Mouse (Mus musculus): ENCODE measurements at regions not wholly inside any gene's neighbourhood (a gene's known extent, or its start where the extent isn't known, plus 50 kb on each side); places are given as distances from the start of the nearest gene placed in this dataset.

DNA sequence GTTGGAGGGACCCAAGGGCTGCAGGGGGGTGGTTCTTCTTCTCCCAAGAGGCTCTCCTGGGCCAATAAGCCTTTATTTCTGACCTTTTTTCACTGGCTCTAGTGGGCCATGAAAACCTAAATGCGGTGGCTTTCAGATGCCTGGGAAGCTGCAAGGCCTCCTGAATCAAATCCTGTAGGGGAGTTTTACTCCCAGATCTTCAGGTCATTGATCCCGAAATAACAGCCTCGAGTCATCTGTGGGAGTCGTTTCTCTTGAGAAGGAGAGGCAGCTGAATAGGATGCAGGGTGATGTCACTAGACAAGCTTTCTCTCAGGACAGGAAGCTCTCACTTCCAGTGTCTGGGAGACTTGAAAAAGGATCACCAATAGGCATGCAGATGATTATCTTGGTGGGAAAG, 70.4 kb downstream of the Enc1 start:
- Histone ChIP-seq H3K4me1 (replicated peaks) (peaks cover 27% of the 10 kb centered on the region), H3K36me3 (no peaks in the 10 kb centered on the region), H3K9ac (no peak overlapping the region; the same call in 1 of the 2 replicates), H3K4me3 (no peak overlapping the region), H3K27ac (no peak overlapping the region), H3K27me3 (no peaks in the 10 kb centered on the region), H3K4me2 (no peak overlapping the region), H3K9me3 (no peaks in the 10 kb centered on the region)
- 3% methylated on average over 4 of the region's 4 CpGs for WGBS
- ATAC-seq (ENCODE audit: low FRiP score) = no peak

DNA sequence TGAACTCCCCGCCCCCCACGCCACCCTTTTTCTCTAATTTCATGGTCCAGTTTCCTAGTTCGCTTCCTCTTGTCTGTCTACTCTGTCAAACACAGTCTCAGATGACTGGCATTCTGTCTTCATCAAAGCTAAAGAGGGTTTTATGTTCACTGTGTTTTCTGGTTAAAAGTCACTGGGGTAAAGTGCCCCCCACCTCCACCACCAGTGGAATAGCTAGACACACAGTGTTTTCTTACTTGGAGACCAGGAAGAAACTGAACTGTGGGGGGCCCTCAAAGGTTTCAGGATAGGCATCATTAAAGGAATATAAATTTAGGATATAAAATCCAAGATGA, 69.9 kb downstream of the Enc1 start:
- no peak overlapping the region for H3K9ac ChIP-seq
- H3K27me3 ChIP-seq = no peaks in the 10 kb centered on the region
- H3K4me1 ChIP-seq (replicated peaks) = peaks cover 27% of the 10 kb centered on the region
- H3K4me3 ChIP-seq = no peak overlapping the region
- H3K9me3 ChIP-seq = no peaks in the 10 kb centered on the region
- H3K4me2 ChIP-seq = no peak overlapping the region
- ATAC-seq (ENCODE audit: low FRiP score) = no peak
- H3K36me3 ChIP-seq = no peaks in the 10 kb centered on the region
- WGBS = 7% methylated on average over 3 of the region's 3 CpGs
- no peak overlapping the region for H3K27ac ChIP-seq

DNA sequence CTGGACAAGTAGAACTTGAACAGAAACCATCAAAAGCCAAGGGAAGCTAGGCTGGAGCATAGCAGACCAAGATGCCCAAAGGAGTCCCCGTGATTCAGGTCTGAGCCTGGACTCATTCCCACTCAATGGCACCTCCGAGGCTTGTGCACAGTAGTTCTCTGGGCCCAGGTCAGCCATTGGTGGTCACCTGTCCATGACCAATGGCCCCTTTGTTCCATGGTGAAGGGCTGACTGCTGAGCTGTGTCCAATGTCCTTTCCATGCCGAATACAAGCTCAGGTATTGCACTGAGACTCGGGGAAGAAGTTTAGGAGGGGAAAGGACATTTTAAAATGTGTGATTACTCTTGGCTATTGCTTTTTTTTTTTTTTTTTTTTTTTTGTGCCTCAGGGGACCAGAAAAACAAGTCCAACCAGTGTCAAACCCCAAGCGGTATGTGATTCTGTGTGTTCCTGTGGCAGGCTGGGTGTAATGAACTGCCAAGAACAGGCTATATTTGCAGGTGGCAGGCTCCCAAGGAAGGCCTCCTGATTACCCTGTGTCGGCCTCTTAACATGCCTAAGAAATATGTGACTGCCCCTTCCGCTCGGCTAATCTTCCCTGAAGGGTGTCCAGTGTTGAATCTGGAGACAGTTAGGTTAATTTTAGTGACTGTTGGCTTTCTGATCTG, 69.4 kb downstream of the Enc1 start:
- 25% methylated on average over 8 of the region's 8 CpGs for WGBS
- ATAC-seq (ENCODE audit: low FRiP score) = no peak

DNA sequence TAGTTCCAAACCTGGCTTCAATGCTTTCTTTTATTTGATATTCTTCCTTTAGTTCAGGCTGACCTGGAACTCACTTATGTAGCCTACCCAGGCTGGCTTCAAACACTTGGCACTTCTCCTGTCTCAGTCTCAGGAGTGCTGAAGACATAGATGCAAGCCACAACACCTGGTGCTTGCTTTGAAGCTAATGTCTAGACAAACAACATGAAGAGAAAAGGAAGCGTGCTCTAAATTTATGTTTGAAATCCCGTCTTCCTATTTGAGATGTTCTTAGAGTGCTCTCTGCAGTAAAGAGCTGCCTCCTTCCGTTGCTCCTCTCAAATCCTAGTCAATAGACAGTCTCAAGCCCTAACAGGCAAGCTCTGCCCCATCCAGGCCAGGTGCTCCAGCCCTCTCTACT, 68.5 kb downstream of the Enc1 start:
- 81% methylated on average over 3 of the region's 3 CpGs for WGBS
- no peak for ATAC-seq (ENCODE audit: low FRiP score)
- no peaks in the 10 kb centered on the region for H3K9me3 ChIP-seq
- no peak overlapping the region for H3K4me3 ChIP-seq
- no peak overlapping the region for H3K27ac ChIP-seq
- peaks cover 27% of the 10 kb centered on the region for H3K4me1 ChIP-seq (replicated peaks)
- no peak overlapping the region for H3K9ac ChIP-seq
- H3K4me2 ChIP-seq = no peak overlapping the region
- no peaks in the 10 kb centered on the region for H3K36me3 ChIP-seq
- no peaks in the 10 kb centered on the region for H3K27me3 ChIP-seq

More for the DNA sequence above, 69.4 kb downstream of the Enc1 start:
- Histone ChIP-seq H3K27me3 (no peaks in the 10 kb centered on the region), H3K4me1 (replicated peaks) (peaks cover 27% of the 10 kb centered on the region), H3K4me3 (no peak overlapping the region), H3K9me3 (no peaks in the 10 kb centered on the region), H3K36me3 (no peaks in the 10 kb centered on the region), H3K9ac (no peak overlapping the region), H3K4me2 (no peak overlapping the region), H3K27ac (no peak overlapping the region)

DNA sequence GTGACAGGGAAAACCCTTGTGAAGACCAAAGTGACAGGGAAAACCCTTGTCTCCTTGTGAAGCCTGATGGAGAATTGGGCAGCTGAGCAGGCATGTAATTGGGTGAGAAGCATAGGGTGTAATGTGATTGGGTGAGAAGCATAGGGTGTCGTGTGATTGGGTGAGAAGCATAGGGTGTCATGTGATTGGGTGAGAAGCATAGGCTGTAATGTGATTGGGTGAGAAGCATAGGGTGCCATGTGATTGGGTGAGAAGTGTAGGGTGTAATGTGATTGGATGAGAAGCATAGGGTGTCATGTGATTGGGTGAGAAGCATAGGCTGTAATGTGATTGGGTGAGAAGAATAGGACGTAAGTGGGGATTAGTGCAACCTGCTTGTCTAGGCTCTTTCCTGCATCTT, 67.5 kb downstream of the Enc1 start:
- H3K9ac ChIP-seq = no peak overlapping the region

More for the DNA sequence above, 67.5 kb downstream of the Enc1 start:
- H3K36me3 ChIP-seq = no peaks in the 10 kb centered on the region
- no peak for ATAC-seq (ENCODE audit: low FRiP score)
- H3K4me3 ChIP-seq = no peak overlapping the region
- H3K9me3 ChIP-seq = no peaks in the 10 kb centered on the region
- no peaks in the 10 kb centered on the region for H3K27me3 ChIP-seq
- no peak overlapping the region for H3K27ac ChIP-seq
- peaks cover 26% of the 10 kb centered on the region for H3K4me1 ChIP-seq (replicated peaks)
- no peak overlapping the region for H3K4me2 ChIP-seq
- 97% methylated on average over 2 of the region's 2 CpGs for WGBS
